Mouse (Mus musculus) layer of hippocampus, adult 11-12 months (tissue): ENCODE data around the gene Nus1.

ENCODE experiments used
- DNase-seq: peaks from one replicate; pipeline ENCODE4 v3.0.0; 2022; ENCODE audit warnings: low spot score

Nus1 gene

GRCm38 (mm10) chr10:52417998-52418860 is 882 bp downstream of the Nus1 start:
- no peak for DNase-seq

GRCm38 (mm10) chr10:52418931-52419330 is 1.6 kb downstream of the Nus1 start:
- no peak for DNase-seq

- no peak for DNase-seq
Observed at GRCm38 (mm10) chr10:52419402-52419801, 2.1 kb downstream of the Nus1 start.

GRCm38 (mm10) chr10:52420526-52420925 is 3.2 kb downstream of the Nus1 start:
- DNase-seq = no peak

- DNase-seq = no peak
Observed at GRCm38 (mm10) chr10:52421716-52422115, 4.4 kb downstream of the Nus1 start.

GRCm38 (mm10) chr10:52423097-52423496 is 5.8 kb downstream of the Nus1 start:
- DNase-seq = peak; percentile 23

GRCm38 (mm10) chr10:52426314-52426980 is 9.1 kb downstream of the Nus1 start:
- DNase-seq = no peak

- DNase-seq = no peak
Observed at GRCm38 (mm10) chr10:52427634-52428415, 10.5 kb downstream of the Nus1 start.

GRCm38 (mm10) chr10:52430953-52431352 is 13.6 kb downstream of the Nus1 start:
- no peak for DNase-seq

GRCm38 (mm10) chr10:52434836-52435235 is 17.5 kb downstream of the Nus1 start:
- DNase-seq = no peak

GRCm38 (mm10) chr10:52460614-52461013 is 43.3 kb downstream of the Nus1 start:
- no peak for DNase-seq

GRCm38 (mm10) chr10:52463941-52464739 is 46.8 kb downstream of the Nus1 start:
- DNase-seq = peak; percentile 26

GRCm38 (mm10) chr10:52471520-52471919 is 54.2 kb downstream of the Nus1 start:
- no peak for DNase-seq
